Mouse (Mus musculus) forebrain, embryonic 14.5 days (tissue): ENCODE results near the gene Ankrd23. TPM values are rescaled to one million over a fixed set of nuclear protein-coding genes. Genes with fewer than 3 reads are reported as not detected.

Experiments
- ATAC-seq: fragments of 200-750 bp; cut with Nextera tagmentation; 2 replicates; pipeline ENCODE4 v1.8.0; 2017; ENCODE audit warnings: mild to moderate bottlenecking, moderate library complexity
- DNase-seq: peaks from one replicate; pipeline ENCODE4 v3.0.0-alpha.2; 2015; ENCODE audit warnings: low spot score
- H3K27ac ChIP-seq: fragments of 300-500 bp; sonication (generic); 2 replicates; pipeline ENCODE4 v1.5.1; 2014; ENCODE audit warnings: low read depth, mild to moderate bottlenecking, control low read depth, low read length, moderate library complexity
- H3K27me3 ChIP-seq: fragments of 300-500 bp; sonication (generic); replicated peaks from 2 replicates; pipeline ENCODE4 v1.6.1; 2014; ENCODE audit warnings: low read length, control low read depth, mixed read lengths; ENCODE audit not compliant: control insufficient read depth, insufficient read depth
- H3K36me3 ChIP-seq: fragments of 300-500 bp; sonication (generic); 2 replicates; pipeline ENCODE4 v1.6.1; 2014; ENCODE audit warnings: low read length, control low read depth; ENCODE audit not compliant: control insufficient read depth, insufficient read depth
- H3K4me1 ChIP-seq: fragments of 300-500 bp; sonication (generic); 2 replicates; pipeline ENCODE4 v1.6.1; 2014; ENCODE audit warnings: antibody characterized with exemption, low read length, control low read depth; ENCODE audit not compliant: control insufficient read depth, insufficient read depth
- H3K4me2 ChIP-seq: fragments of 300-500 bp; sonication (generic); 2 replicates; pipeline ENCODE4 v1.6.1; 2014; ENCODE audit warnings: mild to moderate bottlenecking, control low read depth, low read length
- H3K4me3 ChIP-seq: fragments of 300-500 bp; sonication (generic); 2 replicates; pipeline ENCODE4 v1.5.1; 2014; ENCODE audit warnings: low read depth, low read length, control low read depth
- H3K9ac ChIP-seq: fragments of 300-500 bp; sonication (generic); 2 replicates; pipeline ENCODE4 v1.6.1; 2014; ENCODE audit warnings: mild to moderate bottlenecking, low read length, control low read depth, moderate library complexity
- H3K9me3 ChIP-seq: fragments of 300-500 bp; sonication (generic); replicated peaks from 2 replicates; pipeline ENCODE4 v1.6.1; 2016; ENCODE audit warnings: low read length, control low read depth, mixed read lengths; ENCODE audit not compliant: control insufficient read depth
- WGBS: fragments of 180-500 bp; shearing (Covaris S2); extraction: QIAGEN DNeasy Blood & Tissue Kit; methylation state at CpG from one replicate; pipeline ENCODE4 v1.1.7; 2014; 5-methylcytosine and 5-hydroxymethylcytosine counted together
- polyA plus RNA-seq: library from polyadenylated mRNA; unstranded; fragments of >200 nt; fragmentation: Nextera tagmentation; extraction: Ambion mirVana; gene quantifications from 2 replicates; pipeline ENCODE4 v1.2.1, GENCODE M21; 2014

Gene Ankrd23
- polyA plus RNA-seq, 1 experiment from 2014 or later = 3.8 TPM

GRCm38 (mm10) chr1:36524058-36524457 is 12.6 kb downstream of the Ankrd23 start:
- ATAC-seq (no peak), DNase-seq (no peak)
- peaks cover 9% of the 10 kb centered on the region for H3K4me1 ChIP-seq
- 82% methylated on average over 5 of the region's 5 CpGs for WGBS
- no peak overlapping the region for H3K9ac ChIP-seq
- peaks cover 80% of the 10 kb centered on the region for H3K36me3 ChIP-seq
- H3K9me3 ChIP-seq = no peaks in the 10 kb centered on the region
- peak overlapping the region; percentile 76 for H3K27ac ChIP-seq
- H3K4me2 ChIP-seq = no peak overlapping the region
- no peak overlapping the region for H3K4me3 ChIP-seq
- H3K27me3 ChIP-seq = no peaks in the 10 kb centered on the region

- ATAC-seq = peak; percentile 71
These were observed 13.2 kb downstream of the Ankrd23 start for GRCm38 (mm10) chr1:36523332-36524013.

GRCm38 (mm10) chr1:36522210-36522609 is 14.5 kb downstream of the Ankrd23 start:
- H3K4me1 ChIP-seq = peaks cover 4% of the 10 kb centered on the region
- ATAC-seq (no peak), DNase-seq (no peak)
- no peak overlapping the region for H3K4me3 ChIP-seq
- H3K4me2 ChIP-seq = no peak overlapping the region
- no peaks in the 10 kb centered on the region for H3K9me3 ChIP-seq
- H3K9ac ChIP-seq = no peak overlapping the region
- no peaks in the 10 kb centered on the region for H3K27me3 ChIP-seq
- peaks cover 88% of the 10 kb centered on the region for H3K36me3 ChIP-seq
- WGBS = 91% methylated on average over 7 of the region's 7 CpGs
- no peak overlapping the region for H3K27ac ChIP-seq

More at GRCm38 (mm10) chr1:36523332-36524013, 13.2 kb downstream of the Ankrd23 start:
- Histone ChIP-seq H3K27ac (peak overlapping the region; percentile 76), H3K9me3 (no peaks in the 10 kb centered on the region), H3K9ac (peak overlapping the region; percentile 25; the same call in 1 of the 2 replicates), H3K4me2 (no peak overlapping the region), H3K4me3 (no peak overlapping the region), H3K27me3 (no peaks in the 10 kb centered on the region), H3K36me3 (peaks cover 85% of the 10 kb centered on the region), H3K4me1 (peaks cover 7% of the 10 kb centered on the region)
- WGBS = 39% methylated on average over 9 of the region's 9 CpGs
- DNase-seq = peak; percentile 90

GRCm38 (mm10) chr1:36519626-36520025 is 17.1 kb downstream of the Ankrd23 start:
- no peak overlapping the region for H3K9ac ChIP-seq
- DNase-seq (no peak), ATAC-seq (no peak)
- H3K4me3 ChIP-seq = no peak overlapping the region
- no peak overlapping the region for H3K27ac ChIP-seq
- H3K9me3 ChIP-seq = no peaks in the 10 kb centered on the region
- 82% methylated on average over 11 of the region's 11 CpGs for WGBS
- H3K27me3 ChIP-seq = no peaks in the 10 kb centered on the region
- H3K4me1 ChIP-seq = peaks cover 9% of the 10 kb centered on the region
- H3K36me3 ChIP-seq = peaks cover 65% of the 10 kb centered on the region
- H3K4me2 ChIP-seq = no peak overlapping the region

GRCm38 (mm10) chr1:36518259-36518658 is 18.4 kb downstream of the Ankrd23 start:
- ATAC-seq (no peak), DNase-seq (no peak)
- peaks cover 55% of the 10 kb centered on the region for H3K36me3 ChIP-seq
- peaks cover 17% of the 10 kb centered on the region for H3K4me1 ChIP-seq
- H3K4me3 ChIP-seq = no peak overlapping the region
- no peaks in the 10 kb centered on the region for H3K27me3 ChIP-seq
- H3K4me2 ChIP-seq = no peak overlapping the region
- no peak overlapping the region for H3K27ac ChIP-seq
- H3K9me3 ChIP-seq = no peaks in the 10 kb centered on the region
- no peak overlapping the region for H3K9ac ChIP-seq
- WGBS = 82% methylated on average over 3 of the region's 3 CpGs

- H3K4me1 ChIP-seq = peaks cover 20% of the 10 kb centered on the region
- 34% methylated on average over 2 of the region's 2 CpGs for WGBS
- ATAC-seq (no peak), DNase-seq (peak; percentile 65)
- H3K9ac ChIP-seq = 0 out of 2 replicates have a peak overlapping the region, but pooled peaks have one; percentile 88
- no peaks in the 10 kb centered on the region for H3K27me3 ChIP-seq
- H3K36me3 ChIP-seq = peaks cover 11% of the 10 kb centered on the region
- H3K4me3 ChIP-seq = peak overlapping the region; percentile 92
- no peaks in the 10 kb centered on the region for H3K9me3 ChIP-seq
- H3K27ac ChIP-seq = no peak overlapping the region; the same call in 1 of the 2 replicates
- H3K4me2 ChIP-seq = peak overlapping the region; percentile 94
These were observed 23.0 kb downstream of the Ankrd23 start for GRCm38 (mm10) chr1:36513718-36514117.

- Histone ChIP-seq H3K9ac (peak overlapping the region; percentile 88), H3K27ac (peak overlapping the region; percentile 99; the same call in 1 of the 2 replicates), H3K27me3 (no peaks in the 10 kb centered on the region), H3K36me3 (peaks cover 9% of the 10 kb centered on the region), H3K4me1 (peaks cover 20% of the 10 kb centered on the region), H3K9me3 (no peaks in the 10 kb centered on the region), H3K4me2 (peak overlapping the region; percentile 94), H3K4me3 (peak overlapping the region; percentile 92)
- peak; percentile 73 for DNase-seq
- WGBS = 0% methylated on average over 1 of the region's 1 CpGs
- no peak for ATAC-seq
These were observed 23.4 kb downstream of the Ankrd23 start for GRCm38 (mm10) chr1:36513310-36513709.

- DNase-seq (no peak), ATAC-seq (no peak)
- H3K4me1 ChIP-seq = peaks cover 20% of the 10 kb centered on the region
- peaks cover 7% of the 10 kb centered on the region for H3K36me3 ChIP-seq
- H3K9me3 ChIP-seq = no peaks in the 10 kb centered on the region
- H3K4me3 ChIP-seq = peak overlapping the region; percentile 92
- peak overlapping the region; percentile 94 for H3K4me2 ChIP-seq
- H3K27me3 ChIP-seq = no peaks in the 10 kb centered on the region
- WGBS = 1% methylated on average over 16 of the region's 16 CpGs
- H3K9ac ChIP-seq = peak overlapping the region; percentile 88
- peak overlapping the region; percentile 99 for H3K27ac ChIP-seq
These were observed 23.8 kb downstream of the Ankrd23 start for GRCm38 (mm10) chr1:36512966-36513280.
